Mouse (Mus musculus) stomach, embryonic 15.5 days (tissue): ENCODE measurements around the gene Cdc6. TPM values are rescaled to one million over a fixed set of nuclear protein-coding genes. Genes with fewer than 3 reads are reported as not detected.

Experiments
- ATAC-seq: fragments of 200-750 bp; cut with Nextera tagmentation; 2 replicates; pipeline ENCODE4 v1.8.0; 2017; ENCODE audit warnings: low read depth, moderate number of reproducible peaks, moderate TSS enrichment; ENCODE audit not compliant: insufficient read depth, low FRiP score
- H3K27ac ChIP-seq: fragments of 300-500 bp; sonication (generic); 2 replicates; pipeline ENCODE4 v1.5.1; 2015; ENCODE audit warnings: mild to moderate bottlenecking, inconsistent platforms
- H3K27me3 ChIP-seq: fragments of 300-500 bp; sonication (generic); replicated peaks from 2 replicates; pipeline ENCODE4 v1.6.1; 2015; ENCODE audit warnings: inconsistent platforms
- H3K36me3 ChIP-seq: fragments of 300-500 bp; sonication (generic); 2 replicates; pipeline ENCODE4 v1.6.1; 2015; ENCODE audit warnings: inconsistent platforms
- H3K4me1 ChIP-seq: fragments of 300-500 bp; sonication (generic); 2 replicates; pipeline ENCODE4 v1.6.1; 2015; ENCODE audit warnings: inconsistent platforms
- H3K4me2 ChIP-seq: fragments of 300-500 bp; sonication (generic); 2 replicates; pipeline ENCODE4 v1.6.1; 2015; ENCODE audit warnings: mild to moderate bottlenecking, inconsistent platforms
- H3K4me3 ChIP-seq: fragments of 300-500 bp; sonication (generic); replicated peaks from 2 replicates; pipeline ENCODE4 v1.5.1; 2015; ENCODE audit warnings: inconsistent platforms
- H3K9ac ChIP-seq: fragments of 300-500 bp; sonication (generic); 2 replicates; pipeline ENCODE4 v1.6.1; 2015; ENCODE audit warnings: inconsistent platforms
- H3K9me3 ChIP-seq: fragments of 300-500 bp; sonication (generic); 2 replicates; pipeline ENCODE4 v1.6.1; 2016; ENCODE audit warnings: inconsistent platforms
- WGBS: fragments of 180-500 bp; shearing (Covaris S2); methylation state at CpG from one replicate; pipeline ENCODE4 v1.1.7; 2015; 5-methylcytosine and 5-hydroxymethylcytosine counted together
- polyA plus RNA-seq: library from polyadenylated mRNA; unstranded; fragments of >200 nt; fragmentation: Nextera tagmentation; extraction: Ambion mirVana; gene quantifications from 2 replicates; pipeline ENCODE4 v1.2.1, GENCODE M21; 2015

Cdc6 gene
- polyA plus RNA-seq, 1 experiment from 2014 or later, result 28.8 TPM

GRCm38 (mm10) chr11:98940776-98941175, 33.2 kb downstream of the Cdc6 start:
- Histone ChIP-seq H3K27me3 (no peaks in the 10 kb centered on the region), H3K9me3 (no peaks in the 10 kb centered on the region), H3K4me1 (peaks cover 88% of the 10 kb centered on the region), H3K4me2 (peak overlapping the region; percentile 85), H3K9ac (no peak overlapping the region), H3K27ac (peak overlapping the region; percentile 98), H3K4me3 (peak overlapping the region; percentile 92), H3K36me3 (no peaks in the 10 kb centered on the region)
- no peak for ATAC-seq
- WGBS, result 21% methylated on average over 3 of the region's 3 CpGs

GRCm38 (mm10) chr11:98941341-98941825, 33.8 kb downstream of the Cdc6 start:
- H3K9me3 ChIP-seq, result no peaks in the 10 kb centered on the region
- H3K36me3 ChIP-seq, result no peaks in the 10 kb centered on the region
- peak overlapping the region; percentile 85 for H3K4me2 ChIP-seq
- no peaks in the 10 kb centered on the region for H3K27me3 ChIP-seq
- H3K9ac ChIP-seq, result peak overlapping the region; percentile 25; the same call in 1 of the 2 replicates
- ATAC-seq, result no peak
- whole genome bisulfite sequencing, result 3% methylated on average over 12 of the region's 12 CpGs
- peak overlapping the region; percentile 98 for H3K27ac ChIP-seq
- peaks cover 82% of the 10 kb centered on the region for H3K4me1 ChIP-seq
- peak overlapping the region; percentile 92 for H3K4me3 ChIP-seq

GRCm38 (mm10) chr11:98941826-98942550, 34.4 kb downstream of the Cdc6 start:
- H3K4me2 ChIP-seq, result peak overlapping the region; percentile 85
- peak overlapping the region; percentile 25; the same call in 1 of the 2 replicates for H3K9ac ChIP-seq
- ATAC-seq, result 0 out of 2 replicates have a peak, but pooled peaks have one; percentile 3
- H3K4me1 ChIP-seq, result peaks cover 80% of the 10 kb centered on the region
- H3K9me3 ChIP-seq, result no peaks in the 10 kb centered on the region
- H3K36me3 ChIP-seq, result no peaks in the 10 kb centered on the region
- H3K4me3 ChIP-seq, result peak overlapping the region; percentile 92
- no peaks in the 10 kb centered on the region for H3K27me3 ChIP-seq
- WGBS, result 8% methylated on average over 15 of the region's 15 CpGs
- H3K27ac ChIP-seq, result peak overlapping the region; percentile 98

GRCm38 (mm10) chr11:98942555-98942922, 34.9 kb downstream of the Cdc6 start:
- Histone ChIP-seq H3K4me1 (peaks cover 85% of the 10 kb centered on the region), H3K27ac (peak overlapping the region; percentile 98), H3K4me2 (peak overlapping the region; percentile 85), H3K9me3 (no peaks in the 10 kb centered on the region), H3K36me3 (no peaks in the 10 kb centered on the region), H3K27me3 (no peaks in the 10 kb centered on the region), H3K4me3 (peak overlapping the region; percentile 92), H3K9ac (peak overlapping the region; percentile 29; the same call in 1 of the 2 replicates)
- WGBS, result 37% methylated on average over 3 of the region's 3 CpGs
- ATAC-seq, result no peak

GRCm38 (mm10) chr11:98942923-98943641, 35.5 kb downstream of the Cdc6 start:
- 0 out of 2 replicates have a peak overlapping the region, but pooled peaks have one; percentile 29 for H3K9ac ChIP-seq
- H3K27me3 ChIP-seq, result no peaks in the 10 kb centered on the region
- H3K27ac ChIP-seq, result peak overlapping the region; percentile 98
- H3K36me3 ChIP-seq, result no peaks in the 10 kb centered on the region
- H3K4me1 ChIP-seq, result peaks cover 91% of the 10 kb centered on the region
- 0 out of 2 replicates have a peak overlapping the region, but pooled peaks have one; percentile 5 for H3K4me3 ChIP-seq
- 51% methylated on average over 8 of the region's 8 CpGs for WGBS
- no peaks in the 10 kb centered on the region for H3K9me3 ChIP-seq
- peak overlapping the region; percentile 85 for H3K4me2 ChIP-seq
- ATAC-seq, result peak; percentile 11; the same call in 1 of the 2 replicates

GRCm38 (mm10) chr11:98943741-98944461, 36.3 kb downstream of the Cdc6 start:
- H3K4me1 ChIP-seq, result peaks cover 88% of the 10 kb centered on the region
- WGBS, result 28% methylated on average over 14 of the region's 14 CpGs
- H3K36me3 ChIP-seq, result no peaks in the 10 kb centered on the region
- no peaks in the 10 kb centered on the region for H3K9me3 ChIP-seq
- H3K4me2 ChIP-seq, result peak overlapping the region; percentile 85
- H3K27me3 ChIP-seq, result no peaks in the 10 kb centered on the region
- no peak overlapping the region for H3K9ac ChIP-seq
- no peak overlapping the region; the same call in 1 of the 2 replicates for H3K4me3 ChIP-seq
- peak overlapping the region; percentile 98 for H3K27ac ChIP-seq
- no peak for ATAC-seq

GRCm38 (mm10) chr11:98944897-98945604, 37.5 kb downstream of the Cdc6 start:
- Histone ChIP-seq H3K4me3 (no peak overlapping the region), H3K4me1 (peaks cover 88% of the 10 kb centered on the region), H3K27ac (peak overlapping the region; percentile 98), H3K4me2 (peak overlapping the region; percentile 36; the same call in 1 of the 2 replicates), H3K9me3 (no peaks in the 10 kb centered on the region), H3K27me3 (no peaks in the 10 kb centered on the region), H3K9ac (no peak overlapping the region), H3K36me3 (no peaks in the 10 kb centered on the region)
- WGBS, result 27% methylated on average over 11 of the region's 11 CpGs
- no peak for ATAC-seq

GRCm38 (mm10) chr11:98945605-98945977, 38.0 kb downstream of the Cdc6 start:
- Histone ChIP-seq H3K36me3 (peaks cover 4% of the 10 kb centered on the region; the same call in 1 of the 2 replicates), H3K9me3 (no peaks in the 10 kb centered on the region), H3K4me2 (no peak overlapping the region), H3K27ac (peak overlapping the region; percentile 98; the same call in 1 of the 2 replicates), H3K4me1 (peaks cover 88% of the 10 kb centered on the region), H3K4me3 (no peak overlapping the region), H3K9ac (no peak overlapping the region), H3K27me3 (no peaks in the 10 kb centered on the region)
- 52% methylated on average over 3 of the region's 3 CpGs for WGBS
- no peak for ATAC-seq

GRCm38 (mm10) chr11:98947969-98948569, 40.5 kb downstream of the Cdc6 start:
- WGBS, result 48% methylated on average over 18 of the region's 18 CpGs
- no peak overlapping the region for H3K4me3 ChIP-seq
- peaks cover 9% of the 10 kb centered on the region for H3K36me3 ChIP-seq
- no peaks in the 10 kb centered on the region for H3K9me3 ChIP-seq
- H3K4me2 ChIP-seq, result peak overlapping the region; percentile 11; the same call in 1 of the 2 replicates
- H3K27ac ChIP-seq, result peak overlapping the region; percentile 72
- peaks cover 81% of the 10 kb centered on the region for H3K4me1 ChIP-seq
- ATAC-seq, result no peak
- no peak overlapping the region for H3K9ac ChIP-seq
- H3K27me3 ChIP-seq, result no peaks in the 10 kb centered on the region

- H3K4me3 ChIP-seq, result no peak overlapping the region
- WGBS, result 60% methylated on average over 12 of the region's 12 CpGs
Observed at GRCm38 (mm10) chr11:98949242-98949957, 41.8 kb downstream of the Cdc6 start.

More at GRCm38 (mm10) chr11:98949242-98949957, 41.8 kb downstream of the Cdc6 start:
- peaks cover 80% of the 10 kb centered on the region for H3K4me1 ChIP-seq
- no peaks in the 10 kb centered on the region for H3K27me3 ChIP-seq
- H3K9me3 ChIP-seq, result no peaks in the 10 kb centered on the region
- ATAC-seq, result no peak
- no peak overlapping the region for H3K4me2 ChIP-seq
- H3K27ac ChIP-seq, result no peak overlapping the region
- H3K36me3 ChIP-seq, result peaks cover 9% of the 10 kb centered on the region
- H3K9ac ChIP-seq, result no peak overlapping the region
